25 mouse cellular contexts compared by ENCODE assay signal in genomic region chr2:90822978-90823377, GRCm38 (mm10). TPM values are rescaled to one million over a fixed set of nuclear protein-coding genes. Genes with fewer than 3 reads are reported as not detected.
"Had no signal": no experiment of that assay in that cellular context is flagged by ENCODE, and none has a peak within 500 bp of the region (broad histone marks: within the 10 kb centered on the region; RNA-seq: fewer than 3 reads in every experiment).

No protein-coding gene starts in this region.

- H3K9ac ChIP-seq: heart, embryonic 12.5 days; hindbrain, embryonic 12.5 days; hindbrain, embryonic 14.5 days; kidney, embryonic 15.5 days; limb, embryonic 12.5 days; liver, embryonic 13.5 days; liver, embryonic 15.5 days; liver, postnatal 0 days had no signal

- H3K9me3 ChIP-seq: heart, embryonic 10.5 days; heart, embryonic 12.5 days; hindbrain, embryonic 10.5 days; hindbrain, embryonic 12.5 days; kidney, embryonic 15.5 days; limb, embryonic 10.5 days; limb, embryonic 12.5 days; liver, embryonic 13.5 days; liver, embryonic 15.5 days had no signal

- H3K4me1 ChIP-seq: heart, embryonic 10.5 days; heart, embryonic 12.5 days; hindbrain, embryonic 10.5 days; hindbrain, embryonic 12.5 days; kidney, embryonic 15.5 days; limb, embryonic 10.5 days; limb, embryonic 12.5 days; liver, embryonic 13.5 days; liver, embryonic 15.5 days had no signal

- H3K27me3 ChIP-seq: heart, embryonic 12.5 days; hindbrain, embryonic 12.5 days; kidney, embryonic 15.5 days; limb, embryonic 12.5 days; liver, embryonic 13.5 days; liver, embryonic 15.5 days had no signal

- DNase-seq: gastrocnemius, postnatal 14 days; heart, adult 18-20 months; heart, postnatal 10 days; heart, postnatal 4 days; kidney, adult 11 months; kidney, adult 2 months; kidney, adult 9 months; kidney, postnatal 14 days; kidney, postnatal 36 days; layer of hippocampus, adult 9-11 months; liver; liver, embryonic 13.5 days; liver, postnatal 0 days had no signal

- H3K36me3 ChIP-seq: heart, embryonic 10.5 days; heart, embryonic 12.5 days; hindbrain, embryonic 10.5 days; hindbrain, embryonic 12.5 days; kidney, embryonic 15.5 days; limb, embryonic 10.5 days; limb, embryonic 12.5 days; liver, embryonic 13.5 days; liver, embryonic 15.5 days had no signal

- H3K27ac ChIP-seq: heart, embryonic 10.5 days; hindbrain, embryonic 10.5 days; hindbrain, embryonic 12.5 days; hindbrain, embryonic 14.5 days; hindbrain, postnatal 0 days; kidney, embryonic 15.5 days; kidney, postnatal 0 days; limb, embryonic 10.5 days; limb, embryonic 12.5 days; liver, embryonic 13.5 days; liver, embryonic 15.5 days had no signal

- H3K4me3 ChIP-seq: heart, embryonic 10.5 days; heart, embryonic 12.5 days; hindbrain, embryonic 10.5 days; hindbrain, embryonic 12.5 days; kidney, embryonic 15.5 days; limb, embryonic 10.5 days; limb, embryonic 12.5 days; liver, embryonic 13.5 days; liver, embryonic 15.5 days had no signal

RNA-seq across cellular contexts. Expression of gene Agbl2, which starts 40.5 kb away (rescaled TPM):
- total RNA-seq: granulocyte monocyte progenitor cell, adult 5-6 weeks had no signal
- polyA plus RNA-seq: liver, embryonic 15.5 days; liver, postnatal 0 days had no signal
